Mouse (Mus musculus) layer of hippocampus, adult 2 months (tissue): ENCODE data around the gene Olfr1174-ps. TPM values are rescaled to one million over a fixed set of nuclear protein-coding genes. Genes with fewer than 3 reads are reported as not detected.
A peak's percentile ranks its signal among the peaks of the same experiment; 100 is the strongest.

ENCODE experiments used
- DNase-seq, 2 experiments: peaks; one replicate each; pipeline ENCODE4 v3.0.0; 2022; ENCODE audit warnings: low spot score in 2 of 2
- H3K27ac ChIP-seq: fragments of 200-600 bp; 2 replicates; pipeline ENCODE4 v1.8.1; 2022
- H3K4me3 ChIP-seq: fragments of 200-600 bp; 2 replicates; pipeline ENCODE4 v1.8.1; 2022; ENCODE audit warnings: mild to moderate bottlenecking
- CTCF ChIP-seq: fragments of 200-600 bp; conservative IDR thresholded peaks from 2 replicates; pipeline ENCODE4 v1.8.1; 2022; ENCODE audit warnings: antibody characterized with exemption, mild to moderate bottlenecking, moderate library complexity
- long read RNA-seq, 2 experiments: library from polyadenylated mRNA; stranded (forward); transcript quantifications; one replicate each; pipeline ENCODE4 v2.0.0; 2021; ENCODE audit warnings: borderline mapping rate in 2 of 2
- total RNA-seq, 2 experiments: library from RNA; stranded (reverse); gene quantifications; 2 replicates each; pipeline ENCODE4 v1.2.3; 2021

Olfr1174-ps gene
- not detected for total RNA-seq
- long read RNA-seq, experiment 1: 0 reads
- long read RNA-seq, experiment 2: 0 reads

GRCm38 (mm10) chr2:88315035-88315434 is at the start of gene Olfr1174-ps:
Gene Olfr1174-ps, minus strand, starts transcription at chr2:88315135.
- no peak for DNase-seq
- Histone ChIP-seq H3K4me3 (no peak within 1 kb of the TSS), H3K27ac (no peak within 1 kb of the TSS)
- no peak for TF ChIP-seq CTCF

- Histone ChIP-seq H3K27ac (no peak overlapping the region), H3K4me3 (no peak overlapping the region)
- peak in 1 of 2 experiments; percentile 4 for DNase-seq
- TF ChIP-seq CTCF: peak; percentile 91
These were observed 41.4 kb upstream of the Olfr1174-ps start for GRCm38 (mm10) chr2:88356304-88356703.

DNA sequence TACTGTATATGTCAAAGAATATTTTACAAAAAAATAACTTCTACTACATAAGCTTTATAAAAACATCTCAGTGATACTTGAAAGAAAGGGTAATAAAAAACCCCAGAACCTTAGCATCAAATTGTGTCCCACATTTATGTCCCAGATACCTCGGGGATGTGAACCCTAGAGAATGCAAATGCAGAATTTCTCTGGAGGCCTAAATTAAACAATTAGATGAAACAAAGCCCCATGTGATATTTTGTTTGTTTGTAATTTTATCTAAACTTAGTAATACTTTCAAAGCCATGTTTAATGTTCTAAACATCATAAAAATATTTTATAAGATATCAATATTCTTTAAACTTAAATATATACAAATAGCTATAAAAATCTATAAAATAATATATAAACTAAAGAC is 31.5 kb upstream of the Olfr1174-ps start, which contains the start of gene Olfr1177-ps:
Gene Olfr1177-ps, minus strand, starts transcription at position 101 of the 400 bp plus-strand sequence.
- Histone ChIP-seq H3K4me3 (no peak within 1 kb of the TSS), H3K27ac (no peak within 1 kb of the TSS)
- no peak for DNase-seq
- no peak for TF ChIP-seq CTCF

GRCm38 (mm10) chr2:88336421-88336820 is 21.5 kb upstream of the Olfr1174-ps start, which contains the start of gene Olfr1176:
Gene Olfr1176, plus strand, starts transcription at chr2:88336721.
- H3K4me3 ChIP-seq: no peak within 1 kb of the TSS
- no peak for DNase-seq
- no peak for TF ChIP-seq CTCF
- no peak within 1 kb of the TSS for H3K27ac ChIP-seq

- TF ChIP-seq CTCF: no peak
- DNase-seq: no peak
- H3K27ac ChIP-seq: no peak within 1 kb of the TSS
- no peak within 1 kb of the TSS for H3K4me3 ChIP-seq
These were observed 12.2 kb upstream of the Olfr1174-ps start, which contains the start of gene Olfr1175-ps for GRCm38 (mm10) chr2:88327115-88327514. Gene Olfr1175-ps, minus strand, starts transcription at chr2:88327215.

GRCm38 (mm10) chr2:88279775-88280174 is 35.2 kb downstream of the Olfr1174-ps start, which contains the start of gene Olfr1173:
Gene Olfr1173, minus strand, starts transcription at chr2:88279875.
- no peak for DNase-seq
- no peak for TF ChIP-seq CTCF
- no peak within 1 kb of the TSS for H3K27ac ChIP-seq
- no peak within 1 kb of the TSS for H3K4me3 ChIP-seq

Other genes starting within 250 kb of the Olfr1174-ps start
- not detected for gene Olfr1163, start 243.3 kb downstream of the Olfr1174-ps start, total RNA-seq
- gene Olfr1164, start 221.2 kb downstream of the Olfr1174-ps start, total RNA-seq: not detected
- gene Olfr1166, start 186.9 kb downstream of the Olfr1174-ps start, total RNA-seq: not detected
- gene Olfr1167, start 159.9 kb downstream of the Olfr1174-ps start, total RNA-seq: not detected
- gene Olfr1168, start 133.3 kb downstream of the Olfr1174-ps start, total RNA-seq: not detected
- gene Olfr1170, start 86.8 kb downstream of the Olfr1174-ps start, total RNA-seq: not detected
- not detected for gene Olfr1173, start 35.3 kb downstream of the Olfr1174-ps start, total RNA-seq
- gene Olfr1175-ps, start 12.1 kb upstream of the Olfr1174-ps start, total RNA-seq: not detected
- gene Olfr1176, start 21.6 kb upstream of the Olfr1174-ps start, total RNA-seq: not detected
- gene Olfr1177-ps, start 31.4 kb upstream of the Olfr1174-ps start, total RNA-seq: not detected
- gene Olfr1178, start 71.9 kb upstream of the Olfr1174-ps start, total RNA-seq: not detected
- gene Olfr1179, start 91.3 kb upstream of the Olfr1174-ps start, total RNA-seq: not detected
- not detected for gene Olfr1180, start 104.0 kb upstream of the Olfr1174-ps start, total RNA-seq
- not detected for gene Olfr1181, start 111.0 kb upstream of the Olfr1174-ps start, total RNA-seq
- not detected for gene Gm13757, start 134.0 kb upstream of the Olfr1174-ps start, total RNA-seq
- not detected for gene Olfr1183, start 139.7 kb upstream of the Olfr1174-ps start, total RNA-seq
- not detected for gene Olfr1184, start 168.5 kb upstream of the Olfr1174-ps start, total RNA-seq
- gene Olfr1185-ps1, start 178.2 kb upstream of the Olfr1174-ps start, total RNA-seq: not detected
- not detected for gene Olfr1186, start 203.4 kb upstream of the Olfr1174-ps start, total RNA-seq
- gene Olfr1188, start 241.8 kb upstream of the Olfr1174-ps start, total RNA-seq: not detected